Mouse (Mus musculus) lung, adult 2 months (tissue): Measurements from ENCODE around the gene Olfr1507.

Experiments used
- CTCF ChIP-seq: fragments of 200-500 bp; IDR thresholded peaks from 2 replicates; pipeline ENCODE4 v1.5.1; 2011; ENCODE audit warnings: mild to moderate bottlenecking, low read length, control low read depth; ENCODE audit not compliant: insufficient read depth
- POLR2A ChIP-seq: fragments of 200-500 bp; IDR thresholded peaks from 2 replicates; pipeline ENCODE4 v1.6.1; 2011; ENCODE audit warnings: low read depth, mild to moderate bottlenecking, control low read depth, low read length, borderline replicate concordance; ENCODE audit errors: extremely low read depth

DNA sequence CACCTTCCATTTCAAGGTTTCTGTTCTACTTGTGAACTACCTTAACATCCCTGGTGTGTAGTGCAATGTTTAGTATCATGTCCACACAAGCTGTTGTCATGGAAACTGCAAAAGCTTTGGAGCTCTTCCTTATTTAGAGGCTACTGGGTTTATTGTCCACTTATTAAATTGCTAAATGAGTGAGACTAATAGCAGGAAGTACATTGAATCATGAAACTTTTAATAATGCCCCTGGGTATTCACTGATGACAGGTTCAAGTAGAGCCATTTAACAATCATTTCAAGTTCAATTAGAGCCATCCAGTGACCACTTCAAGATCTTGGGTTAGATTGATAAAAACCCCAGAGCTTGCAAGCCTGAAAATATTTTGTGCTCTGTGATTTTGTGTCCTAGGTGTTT lies 52.9 kb downstream of the Olfr1507 start, which contains the start of gene Olfr1509:
- TF ChIP-seq POLR2A (no peak), CTCF (no peak)
